Mouse (Mus musculus) spleen, adult 2 months (tissue): ENCODE data around the gene Ccdc91. TPM values are rescaled to one million over a fixed set of nuclear protein-coding genes. Genes with fewer than 3 reads are reported as not detected.
A peak's percentile ranks its signal among the peaks of the same experiment; 100 is the strongest.

Experiments used
- DNase-seq, 2 experiments: peaks; one replicate each; pipeline versions ENCODE4 v3.0.0 to v3.0.0-alpha.2; 2012 to 2021; ENCODE audit warnings: low spot score in 2 of 2, low read depth in 1 of 2
- H3K27ac ChIP-seq: fragments of 200-500 bp; 2 replicates; pipeline ENCODE4 v1.5.1; 2012; ENCODE audit warnings: low read length, inconsistent platforms; ENCODE audit not compliant: insufficient read depth
- H3K27me3 ChIP-seq: fragments of 200-500 bp; 2 replicates; pipeline ENCODE4 v1.6.1; 2012; ENCODE audit warnings: mild to moderate bottlenecking, moderate library complexity, low read length, inconsistent platforms; ENCODE audit not compliant: control insufficient read depth, insufficient read depth
- H3K36me3 ChIP-seq: fragments of 200-500 bp; 2 replicates; pipeline ENCODE4 v1.6.1; 2012; ENCODE audit warnings: mild to moderate bottlenecking, low read length, inconsistent platforms; ENCODE audit not compliant: control insufficient read depth, insufficient read depth
- H3K4me1 ChIP-seq: fragments of 200-500 bp; 2 replicates; pipeline ENCODE4 v1.6.1; 2011; ENCODE audit warnings: inconsistent platforms; ENCODE audit not compliant: control insufficient read depth, insufficient read depth, insufficient read length
- H3K4me3 ChIP-seq: fragments of 200-500 bp; 2 replicates; pipeline ENCODE4 v1.5.1; 2011; ENCODE audit warnings: mild to moderate bottlenecking, inconsistent platforms; ENCODE audit not compliant: insufficient read depth, insufficient read length; ENCODE audit errors: extremely low read depth
- CTCF ChIP-seq: fragments of 200-500 bp; IDR thresholded peaks from 2 replicates; pipeline ENCODE4 v1.5.1; 2011; ENCODE audit warnings: mild to moderate bottlenecking, inconsistent platforms; ENCODE audit not compliant: insufficient read depth, insufficient read length, insufficient replicate concordance; ENCODE audit errors: extremely low read depth
- POLR2A ChIP-seq: fragments of 200-500 bp; IDR thresholded peaks from 2 replicates; pipeline ENCODE4 v1.6.1; 2011; ENCODE audit warnings: low read depth, low read length, inconsistent platforms
- WGBS: fragments of 180-500 bp; shearing (Covaris S2); methylation state at CpG from one replicate; pipeline ENCODE4 v1.1.7; 2018; 5-methylcytosine and 5-hydroxymethylcytosine counted together
- polyA plus RNA-seq: library from polyadenylated mRNA; depleted of rRNA; stranded (reverse); fragments of >200 nt; gene quantifications from 2 replicates; pipeline ENCODE4 v1.2.3, GENCODE M21; 2012; rRNA removed

Ccdc91 gene
- 7.0 and 10.4 TPM in 2 replicates for polyA plus RNA-seq

GRCm38 (mm10) chr6:147475727-147476613, at the start of gene Ccdc91:
Ccdc91 (plus strand) TSS chr6:147475828.
- peak; percentile 66 to 72 for DNase-seq
- Histone ChIP-seq H3K4me1 (peaks cover 4% of the 10 kb centered on the region; the same call in 1 of the 2 replicates), H3K4me3 (peak within 1 kb of the TSS; percentile 67), H3K27ac (peak within 1 kb of the TSS; percentile 85), H3K27me3 (no peaks in the 10 kb centered on the region), H3K36me3 (no peaks in the 10 kb centered on the region)
- WGBS: under 1% methylated on average over 77 of the region's 78 CpGs
- TF ChIP-seq POLR2A: peak; percentile 45; the same call in 1 of the 2 replicates
- no peak for TF ChIP-seq CTCF

GRCm38 (mm10) chr6:147426927-147427487, 48.6 kb upstream of the Ccdc91 start:
- Histone ChIP-seq H3K4me3 (no peak overlapping the region), H3K27ac (no peak overlapping the region), H3K27me3 (no peaks in the 10 kb centered on the region), H3K4me1 (no peaks in the 10 kb centered on the region), H3K36me3 (no peaks in the 10 kb centered on the region)
- no peak for DNase-seq
- 89% methylated on average over 11 of the region's 11 CpGs for WGBS
- TF ChIP-seq CTCF: no peak
- TF ChIP-seq POLR2A: no peak

- Histone ChIP-seq H3K27me3 (no peaks in the 10 kb centered on the region), H3K27ac (no peak overlapping the region), H3K36me3 (no peaks in the 10 kb centered on the region), H3K4me3 (no peak overlapping the region), H3K4me1 (no peaks in the 10 kb centered on the region)
- 83% methylated on average over 5 of the region's 5 CpGs for WGBS
- no peak for DNase-seq
- TF ChIP-seq POLR2A (no peak), CTCF (no peak)
These were observed 19.9 kb upstream of the Ccdc91 start for GRCm38 (mm10) chr6:147455775-147456174.

GRCm38 (mm10) chr6:147458637-147459301, 16.9 kb upstream of the Ccdc91 start:
- Histone ChIP-seq H3K27ac (no peak overlapping the region), H3K36me3 (no peaks in the 10 kb centered on the region), H3K27me3 (no peaks in the 10 kb centered on the region), H3K4me1 (no peaks in the 10 kb centered on the region), H3K4me3 (no peak overlapping the region)
- TF ChIP-seq POLR2A: no peak
- TF ChIP-seq CTCF: no peak
- 91% methylated on average over 11 of the region's 11 CpGs for WGBS
- no peak for DNase-seq

DNA sequence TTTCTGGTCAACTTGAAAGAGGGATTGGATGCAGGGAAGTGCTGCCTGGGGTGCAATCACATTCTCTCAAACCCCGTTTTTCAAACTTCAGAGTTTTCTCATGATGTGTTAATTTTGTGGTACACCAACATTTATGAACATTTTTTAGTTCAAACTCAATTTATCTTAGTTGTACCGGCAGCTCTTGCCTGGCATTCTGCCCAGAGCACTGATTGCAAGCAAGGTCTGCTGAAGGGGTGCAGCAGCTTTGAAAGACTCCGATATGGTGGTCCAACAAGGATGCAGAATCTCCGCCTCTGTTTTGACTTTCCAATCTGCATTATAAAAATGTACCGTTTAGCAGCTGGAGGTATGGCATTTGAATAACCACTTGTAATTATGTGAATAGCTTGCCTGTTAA, 5.6 kb upstream of the Ccdc91 start:
- Histone ChIP-seq H3K4me3 (no peak overlapping the region), H3K36me3 (no peaks in the 10 kb centered on the region), H3K4me1 (no peaks in the 10 kb centered on the region), H3K27ac (no peak overlapping the region), H3K27me3 (no peaks in the 10 kb centered on the region)
- DNase-seq: no peak
- 61% methylated on average over 5 of the region's 5 CpGs for WGBS
- no peak for TF ChIP-seq CTCF
- TF ChIP-seq POLR2A: no peak

DNA sequence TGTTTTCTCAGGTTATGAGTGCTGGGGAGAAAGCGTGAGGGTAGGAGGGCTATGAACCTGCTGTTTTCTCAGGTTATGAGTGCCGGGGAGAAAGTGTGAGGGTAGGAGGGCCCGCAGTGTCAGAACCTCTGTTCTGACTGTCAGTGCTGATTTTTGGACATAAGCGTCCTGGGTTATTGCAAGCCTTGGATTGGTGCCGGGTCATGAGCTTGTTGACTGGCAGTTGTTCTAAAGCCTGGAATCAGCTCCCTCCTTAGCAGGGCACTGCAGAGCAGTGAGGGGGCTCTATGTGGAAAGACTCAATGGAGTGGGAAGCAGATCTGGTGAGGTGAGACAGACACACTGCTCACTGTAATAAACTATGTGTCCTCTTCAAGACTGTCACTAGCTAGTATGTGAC, 5.5 kb downstream of the Ccdc91 start:
- TF ChIP-seq POLR2A (no peak), CTCF (no peak)
- no peak for DNase-seq
- WGBS: 97% methylated on average over 5 of the region's 5 CpGs
- Histone ChIP-seq H3K27ac (no peak overlapping the region), H3K4me3 (no peak overlapping the region), H3K4me1 (peaks cover 4% of the 10 kb centered on the region; the same call in 1 of the 2 replicates), H3K36me3 (no peaks in the 10 kb centered on the region), H3K27me3 (no peaks in the 10 kb centered on the region)

DNA sequence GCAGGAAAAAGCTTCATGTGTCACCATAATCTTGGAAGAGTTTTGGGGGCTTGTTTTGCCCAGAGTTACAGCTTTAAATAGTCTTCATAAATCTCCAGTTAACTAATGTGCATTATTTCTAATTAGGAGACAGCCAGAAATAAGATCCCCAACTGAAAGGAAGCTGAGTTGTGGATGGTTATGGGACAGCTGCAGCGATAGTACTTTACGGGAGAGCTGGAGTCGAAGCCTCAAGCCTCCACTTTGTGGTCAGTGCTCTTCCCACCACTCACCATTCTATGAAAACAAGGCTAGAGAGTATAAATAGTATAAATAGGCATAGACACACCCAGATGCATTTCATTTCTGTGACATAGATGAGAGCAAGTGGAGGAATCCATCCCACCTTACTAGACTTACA, 14.5 kb downstream of the Ccdc91 start:
- TF ChIP-seq CTCF (no peak), POLR2A (no peak)
- no peak overlapping the region for H3K4me3 ChIP-seq
- H3K36me3 ChIP-seq: no peaks in the 10 kb centered on the region
- no peak for DNase-seq
- H3K4me1 ChIP-seq: no peaks in the 10 kb centered on the region
- 95% methylated on average over 3 of the region's 3 CpGs for WGBS
- no peaks in the 10 kb centered on the region for H3K27me3 ChIP-seq
- no peak overlapping the region for H3K27ac ChIP-seq
